Mouse (Mus musculus): ENCODE measurements at regions not wholly inside any gene's neighbourhood (a gene's known extent, or its start where the extent isn't known, plus 50 kb on each side); places are given as distances from the start of the nearest gene placed in this dataset.

DNA sequence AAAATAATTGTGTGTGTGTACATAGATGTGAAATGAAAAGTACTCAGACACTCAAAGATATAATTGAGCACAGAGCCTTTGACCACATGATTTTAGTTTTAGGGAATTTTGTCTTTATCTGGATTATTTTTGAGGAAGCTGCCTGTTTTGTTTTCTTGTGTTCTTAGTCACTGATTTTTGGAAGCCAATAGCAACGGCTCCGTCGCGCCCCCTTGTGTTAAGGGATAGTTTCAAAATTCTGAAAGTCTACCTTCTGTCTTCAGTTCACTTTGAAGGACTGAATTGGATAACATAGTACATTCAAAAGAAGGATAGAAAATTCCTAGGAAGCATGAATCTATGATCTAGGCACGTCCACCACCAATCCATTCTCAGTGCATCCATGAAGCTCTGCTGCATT, 185.8 kb upstream of the Sash1 start:
- DNase-seq (ENCODE audit: low spot score), result no peak

GRCm38 (mm10) chr10:9069608-9070190, 183.8 kb upstream of the Sash1 start:
- no peak for DNase-seq (ENCODE audit: low spot score)

- DNase-seq (ENCODE audit: low spot score), result no peak
These were observed 180.7 kb upstream of the Sash1 start for GRCm38 (mm10) chr10:9066566-9066965.

GRCm38 (mm10) chr10:9061979-9062378, 176.1 kb upstream of the Sash1 start:
- DNase-seq (ENCODE audit: low spot score), result no peak

- no peak for DNase-seq (ENCODE audit: low spot score)
These were observed 169.4 kb upstream of the Sash1 start for GRCm38 (mm10) chr10:9055274-9055673.

- no peak for DNase-seq (ENCODE audit: low spot score)
These were observed 167.5 kb upstream of the Sash1 start for GRCm38 (mm10) chr10:9053371-9053770.

- DNase-seq (ENCODE audit: low spot score), result no peak
These were observed 161.5 kb upstream of the Sash1 start for GRCm38 (mm10) chr10:9047341-9047740.

DNA sequence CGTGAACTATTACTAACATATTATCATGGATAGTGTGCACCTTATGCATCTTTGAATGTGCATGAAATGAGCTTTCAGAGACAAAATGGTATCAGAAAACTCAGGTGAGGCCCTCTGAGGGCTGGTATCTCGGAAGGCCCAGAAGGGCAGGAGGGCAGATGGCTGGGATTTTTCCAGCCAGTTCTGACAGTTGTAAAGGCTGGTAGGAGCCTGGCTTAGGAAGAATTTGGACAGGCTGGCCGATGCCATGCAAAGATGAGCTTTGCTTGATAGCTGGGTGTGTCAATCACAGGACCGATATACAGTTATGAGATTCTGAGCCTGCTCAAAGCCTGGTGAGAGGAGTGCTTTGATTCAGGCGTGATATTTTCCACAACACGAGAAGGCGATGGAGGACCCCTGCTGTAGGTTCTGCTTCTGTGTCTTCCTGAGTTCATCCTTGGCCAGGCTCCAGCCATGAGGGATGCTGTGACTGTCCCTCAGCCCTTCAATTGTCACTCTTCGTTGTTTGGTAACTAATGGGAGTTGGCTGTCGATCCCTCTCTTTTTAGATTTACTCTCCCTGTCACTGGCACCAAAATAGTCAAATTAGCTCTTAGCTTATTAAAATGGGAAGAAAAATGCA, 159.0 kb upstream of the Sash1 start:
- no peak for DNase-seq (ENCODE audit: low spot score)

DNA sequence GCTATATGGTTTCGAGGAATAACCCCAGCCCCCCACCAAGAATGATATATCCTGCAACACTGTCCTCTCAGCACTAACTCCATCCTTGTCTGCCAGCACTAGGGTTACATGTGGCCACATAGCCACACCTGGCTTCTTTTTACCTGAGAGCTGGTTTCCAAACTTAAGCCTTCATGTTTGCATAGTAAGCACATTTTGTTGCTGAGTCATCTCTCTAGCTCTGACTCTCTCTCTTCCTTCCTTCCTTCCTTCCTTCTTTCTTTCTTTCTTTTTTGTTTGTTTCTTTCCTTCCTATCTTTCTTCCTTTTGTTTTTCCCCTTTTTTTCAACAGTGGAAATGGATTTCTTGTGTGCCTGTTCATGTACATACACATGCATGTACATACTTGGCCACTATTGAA, 157.6 kb upstream of the Sash1 start:
- DNase-seq (ENCODE audit: low spot score), result no peak

DNA sequence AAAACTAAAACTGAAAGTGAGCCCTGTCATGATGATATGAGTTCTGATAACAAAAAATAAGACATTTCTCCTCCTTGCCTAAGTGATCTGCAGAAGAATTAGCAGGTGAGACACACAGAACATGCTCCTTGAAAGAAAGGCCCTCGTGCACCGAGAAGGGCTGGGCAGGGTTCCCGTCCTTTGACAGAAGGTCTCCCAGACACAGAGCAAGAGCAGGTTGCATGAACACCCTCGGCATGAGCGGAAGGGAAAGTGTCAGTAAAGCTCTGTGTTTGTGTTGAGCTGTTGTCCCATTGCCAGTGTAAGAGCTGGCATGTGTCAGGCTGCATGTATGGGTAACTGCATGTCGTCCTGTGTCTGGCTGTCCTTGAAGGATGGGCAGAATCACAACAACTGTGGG, 144.6 kb upstream of the Sash1 start:
- DNase-seq (ENCODE audit: low spot score), result no peak

DNA sequence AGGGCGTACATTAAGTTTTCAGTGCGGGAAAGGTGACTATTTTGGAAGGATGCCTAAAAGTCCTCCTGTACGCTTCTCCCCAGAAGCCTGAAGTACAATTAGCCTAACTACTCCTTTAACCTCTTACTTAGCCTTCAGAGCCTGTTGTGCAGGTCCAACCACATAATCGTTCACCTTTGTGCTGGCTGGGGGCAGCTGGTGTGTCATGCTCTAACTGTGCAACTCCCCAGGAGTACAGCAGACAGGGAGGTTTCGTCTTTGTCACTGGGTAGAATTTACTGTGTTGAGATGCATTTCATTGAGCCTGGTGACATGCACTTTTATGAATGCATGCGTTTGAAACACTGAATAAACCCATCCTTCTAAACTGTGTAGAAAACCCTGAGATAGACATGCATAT, 143.6 kb upstream of the Sash1 start:
- DNase-seq (ENCODE audit: low spot score), result no peak

- DNase-seq (ENCODE audit: low spot score), result no peak
These were observed 141.4 kb upstream of the Sash1 start for GRCm38 (mm10) chr10:9027070-9027807.

GRCm38 (mm10) chr10:9014810-9015505, 129.1 kb upstream of the Sash1 start:
- DNase-seq (ENCODE audit: low spot score), result no peak

GRCm38 (mm10) chr10:9013549-9013925, 127.7 kb upstream of the Sash1 start:
- no peak for DNase-seq (ENCODE audit: low spot score)

GRCm38 (mm10) chr10:9012829-9013548, 127.1 kb upstream of the Sash1 start:
- peak; percentile 21 for DNase-seq (ENCODE audit: low spot score)

DNA sequence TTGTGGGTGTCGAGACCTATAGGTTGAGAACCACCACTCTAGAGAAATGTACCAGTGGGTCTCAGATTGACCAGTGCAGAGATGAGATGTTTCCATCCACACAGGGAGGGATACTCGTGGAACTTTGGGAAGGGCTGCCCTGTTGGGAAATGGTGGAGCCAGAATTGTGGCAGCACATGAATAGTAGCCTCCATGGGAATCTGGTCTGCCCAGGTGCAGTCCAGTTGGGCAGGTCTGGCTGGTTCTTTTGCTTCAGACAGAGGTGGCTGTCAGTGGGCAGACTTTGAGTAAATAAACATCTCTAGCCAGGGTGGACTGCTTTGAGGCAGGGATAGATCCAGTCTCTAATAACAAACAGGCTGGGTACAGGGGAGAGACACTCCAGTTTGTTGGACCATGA, 126.0 kb upstream of the Sash1 start:
- no peak for DNase-seq (ENCODE audit: low spot score)

DNA sequence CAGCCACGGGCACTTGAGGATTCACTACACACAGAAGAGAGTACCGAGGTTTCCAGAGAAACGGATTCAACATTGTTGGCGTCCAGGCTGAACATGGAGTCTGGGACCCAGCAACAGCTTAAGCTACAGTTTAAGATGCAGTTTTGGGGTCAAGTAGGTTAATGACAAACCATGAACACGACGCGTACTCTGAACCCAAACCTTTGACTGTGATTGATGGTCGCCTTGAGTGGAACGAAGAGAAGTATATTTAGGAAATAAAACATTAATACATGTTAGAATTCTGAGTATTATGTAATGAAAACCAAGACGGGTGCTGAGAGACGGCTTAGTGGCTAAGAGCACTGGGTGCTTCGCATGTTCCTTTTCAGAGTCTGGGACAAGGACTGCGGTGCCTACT, 124.3 kb upstream of the Sash1 start:
- DNase-seq (ENCODE audit: low spot score), result no peak

DNA sequence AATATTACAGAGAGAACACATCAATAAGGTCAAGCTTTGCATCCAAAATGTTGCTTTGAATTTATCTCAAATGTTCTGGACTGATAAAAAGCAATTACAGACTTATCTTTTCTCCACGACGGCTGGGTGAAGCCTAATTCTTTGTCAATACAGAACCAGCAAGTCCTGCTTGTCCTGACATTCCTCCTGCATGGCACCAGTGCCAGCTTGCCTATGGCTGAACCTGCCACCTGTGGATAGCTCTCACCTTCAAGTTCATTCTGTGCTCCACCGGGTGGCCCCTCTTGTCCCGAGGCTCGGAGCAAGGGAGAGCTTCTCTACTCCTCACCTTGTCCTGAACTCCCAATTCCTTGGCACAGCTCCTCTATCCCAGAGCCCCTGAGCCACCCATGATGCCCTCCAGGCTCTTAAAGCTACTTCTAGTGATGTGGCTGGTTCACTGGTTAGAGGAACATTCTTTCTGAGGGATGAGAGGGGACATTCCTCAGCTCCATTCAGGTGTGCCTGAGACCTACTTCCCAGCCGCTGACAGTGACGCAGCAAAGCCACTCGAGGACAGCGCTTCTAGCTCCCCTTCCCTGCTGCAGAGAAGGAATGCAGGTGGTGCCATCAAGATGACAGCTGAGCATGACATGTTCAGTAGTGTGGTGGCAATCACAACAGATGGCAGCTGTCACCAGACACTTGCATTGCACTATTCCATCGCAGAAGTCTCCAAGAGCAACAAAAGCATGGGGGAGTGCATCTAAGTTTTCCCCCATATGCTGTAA, 119.5 kb upstream of the Sash1 start:
- no peak for DNase-seq (ENCODE audit: low spot score)

- DNase-seq (ENCODE audit: low spot score), result no peak
These were observed 116.4 kb upstream of the Sash1 start for GRCm38 (mm10) chr10:9002261-9002660.

DNA sequence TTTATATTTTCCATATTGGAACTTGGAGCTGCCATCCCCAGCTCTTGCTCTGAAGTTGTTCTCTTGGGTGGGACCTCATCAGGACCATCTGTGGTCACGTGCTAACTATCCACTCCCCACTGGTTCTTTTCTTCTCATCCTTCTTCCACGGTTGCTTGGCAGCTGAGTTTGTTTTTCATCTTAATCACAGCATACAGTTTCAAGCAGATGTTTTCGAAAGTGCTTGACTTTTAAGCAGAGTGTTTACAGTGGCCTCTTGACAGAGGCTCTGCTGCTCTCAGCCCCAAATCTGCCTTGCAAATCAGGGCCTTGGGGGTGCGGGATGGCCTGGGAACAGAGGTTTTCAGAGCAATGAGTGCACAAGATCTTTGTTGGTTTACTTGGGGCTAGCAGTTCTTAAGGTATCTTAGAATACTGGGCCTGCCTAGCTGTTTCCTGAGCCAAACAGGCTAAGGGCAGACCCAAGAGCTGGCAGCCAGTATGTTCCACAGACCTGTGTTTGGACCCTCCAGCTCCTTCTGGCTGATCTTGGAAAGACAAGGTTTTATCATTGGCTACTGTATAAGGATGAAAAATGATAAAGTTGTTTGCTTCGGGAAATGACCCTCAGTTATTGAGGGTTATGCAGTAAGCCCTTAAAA, 113.0 kb upstream of the Sash1 start:
- DNase-seq (ENCODE audit: low spot score), result no peak

- DNase-seq (ENCODE audit: low spot score), result no peak
These were observed 112.5 kb upstream of the Sash1 start for GRCm38 (mm10) chr10:8998356-8998755.
